Mouse (Mus musculus): ENCODE data around the gene Zfp618. TPM values are rescaled to one million over a fixed set of nuclear protein-coding genes. Genes with fewer than 3 reads are reported as not detected.
A peak's percentile ranks its signal among the peaks of the same experiment; 100 is the strongest.

Zfp618 gene
- 1 to 10 TPM; 6.2 to 6.3 TPM for total RNA-seq (2021)
- long read RNA-seq, experiment 1, partial matches to known transcripts: 0 of 1 reads
- long read RNA-seq, experiment 1, other reads (novel, unspliced or antisense): 1 of 1 reads
- long read RNA-seq, experiment 2, partial matches to known transcripts: 0 of 2 reads
- long read RNA-seq, experiment 2, other reads (novel, unspliced or antisense): 2 of 2 reads

DNA sequence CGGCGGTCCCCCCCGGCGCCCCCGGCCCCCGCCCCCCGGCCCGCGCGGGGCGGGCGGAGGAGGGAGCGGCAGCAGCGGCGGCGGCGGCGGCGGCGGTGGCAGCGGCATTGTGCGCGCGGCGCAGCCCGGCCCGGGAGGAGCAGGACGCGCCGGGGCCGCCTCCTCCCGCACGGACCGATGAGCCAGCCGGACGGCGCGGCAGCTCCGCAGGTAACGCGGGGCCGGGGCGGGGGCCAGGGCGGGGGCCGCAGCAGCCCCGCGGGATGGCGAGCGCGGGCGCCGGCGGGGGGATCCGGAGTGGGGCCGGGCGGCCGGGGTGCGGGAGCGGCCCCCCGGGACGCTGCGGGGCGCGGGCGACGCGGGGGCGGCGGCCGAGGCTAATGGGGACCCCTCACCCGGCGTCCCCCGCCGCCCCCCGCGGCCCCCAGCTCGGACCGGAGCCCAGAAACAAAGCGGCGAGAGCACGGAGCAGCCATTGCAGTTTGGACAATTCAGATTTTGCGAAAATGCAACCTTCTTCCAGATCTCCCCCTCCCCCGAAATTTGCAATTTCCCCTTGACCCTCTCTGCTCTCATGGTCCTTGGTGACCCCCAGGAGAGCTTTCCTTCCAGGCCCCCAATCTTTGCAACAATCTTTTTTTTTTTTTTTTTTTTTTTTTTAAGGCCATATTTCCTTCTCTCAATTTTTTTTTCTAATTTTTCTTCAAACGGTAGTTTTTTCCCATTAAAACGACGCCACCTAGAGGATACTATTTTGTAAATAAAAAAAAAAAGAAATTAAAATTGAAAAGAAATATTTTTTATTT lies at the start of gene Zfp618:
Gene Zfp618, plus strand, starts transcription at position 77 of the 806 bp plus-strand sequence.
- DNase-seq (ENCODE audit: low spot score in 2 of 2): no peak
- intact Hi-C loops (cut with DNase I): loop anchor here (2.0 to 10.0 kb wide), 2 partner anchors 149 to 185 kb away; no protein-coding TSS in a partner anchor

DNA sequence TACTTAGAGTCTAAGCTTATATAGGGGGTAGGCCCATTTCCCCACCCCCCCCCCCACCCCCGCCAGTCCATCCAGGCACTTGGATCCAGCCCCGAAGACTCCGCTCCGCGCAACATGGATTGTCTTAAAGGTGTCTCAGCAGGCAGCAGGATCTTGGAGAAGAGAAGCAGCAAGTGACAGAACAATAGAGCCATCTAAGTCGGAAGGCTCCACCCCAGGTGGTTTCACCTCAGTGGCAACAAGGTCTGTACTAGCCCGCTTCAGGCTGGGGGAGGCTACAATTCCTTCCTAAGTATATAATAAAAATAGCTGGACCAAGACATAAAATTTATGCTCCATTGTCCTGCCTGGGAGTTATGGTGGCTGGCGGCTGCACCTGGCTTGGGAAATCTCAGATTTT lies 48.3 kb upstream of the Zfp618 start:
- intact Hi-C loops (cut with DNase I): no loop called here
- DNase-seq (ENCODE audit: low spot score in 2 of 2): no peak

GRCm38 (mm10) chr4:62933798-62934197 lies 31.6 kb upstream of the Zfp618 start:
- intact Hi-C loops (cut with DNase I): no loop called here
- DNase-seq (ENCODE audit: low spot score in 2 of 2): no peak

DNA sequence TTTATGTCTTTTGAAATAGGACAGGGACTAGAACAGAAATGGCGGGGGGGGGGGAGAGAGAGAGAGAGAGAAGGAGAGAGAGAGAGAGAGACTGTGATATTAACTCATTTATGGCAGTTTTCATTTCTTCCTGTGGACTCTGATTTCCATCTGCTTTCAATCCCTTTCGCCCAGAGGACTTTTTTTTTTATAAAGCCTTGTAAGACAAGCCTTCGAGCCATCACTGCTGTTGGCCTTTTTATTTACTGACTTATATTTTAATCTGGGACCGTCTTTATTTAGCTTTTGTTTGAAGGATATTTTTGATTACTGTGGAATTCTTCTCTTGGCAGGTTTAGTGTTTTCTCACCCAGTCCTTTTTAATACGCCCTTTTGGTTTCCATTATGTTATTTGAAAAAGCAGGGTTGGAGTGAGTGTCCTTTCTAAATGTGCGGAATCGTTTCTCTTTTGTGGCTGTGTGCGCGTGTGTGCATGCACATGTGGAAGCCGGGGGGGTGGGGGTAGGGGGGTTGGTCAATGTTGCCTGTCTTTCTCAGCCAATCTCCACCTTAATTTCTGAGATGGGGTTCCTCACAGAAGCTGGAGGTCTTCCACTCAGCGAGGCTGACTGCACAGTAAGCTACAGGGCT lies 29.7 kb upstream of the Zfp618 start:
- intact Hi-C loops (cut with DNase I): no loop called here
- DNase-seq (ENCODE audit: low spot score in 2 of 2): no peak

DNA sequence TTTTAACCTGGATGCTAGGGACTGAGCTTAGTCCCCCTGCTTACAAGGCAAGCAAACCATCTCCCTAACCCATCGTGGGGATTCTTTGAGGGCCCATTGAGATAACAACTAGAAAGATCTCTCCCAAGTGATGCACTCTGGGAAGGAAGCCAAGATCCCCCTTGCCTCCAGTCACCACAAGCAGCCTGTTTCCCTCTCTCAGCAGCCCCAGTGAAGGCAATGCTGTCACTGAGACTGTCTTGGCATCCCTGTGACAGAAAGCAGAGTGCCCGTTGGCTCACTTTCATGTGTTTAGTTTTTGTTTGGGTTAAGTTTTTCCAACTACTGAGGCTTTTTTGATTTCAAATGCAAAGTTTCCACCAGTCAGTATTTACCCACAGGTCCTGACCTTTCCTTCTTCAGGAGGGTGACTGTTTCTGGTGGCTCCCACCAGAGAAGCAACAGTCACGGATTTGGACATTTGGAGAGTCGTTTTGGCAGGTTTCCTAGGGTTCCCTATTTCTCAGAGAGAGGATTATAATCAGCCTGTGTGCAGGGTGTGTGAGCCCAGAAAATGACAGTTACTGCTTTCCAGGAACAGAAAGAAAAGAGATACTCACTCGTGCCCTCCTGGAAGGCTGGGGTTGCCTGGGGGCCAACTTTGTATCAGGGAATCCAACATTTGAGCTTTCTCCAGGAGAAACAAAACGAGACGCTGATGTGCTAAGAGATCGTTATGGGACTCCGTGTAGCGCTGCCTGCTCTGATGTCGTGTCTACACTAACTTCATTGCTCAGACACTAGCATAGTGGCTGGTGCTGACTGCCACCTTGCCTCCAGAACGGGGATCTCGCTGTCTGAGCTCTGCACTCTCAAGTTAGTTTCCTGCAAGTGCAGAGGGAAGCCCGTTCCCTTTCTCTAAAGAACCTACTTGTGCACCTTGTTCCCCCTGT lies 23.1 kb upstream of the Zfp618 start:
- intact Hi-C loops (cut with DNase I): no loop called here
- DNase-seq (ENCODE audit: low spot score in 2 of 2): peak in 1 of 2 experiments; percentile 19

- intact Hi-C loops (cut with DNase I): no loop called here
- DNase-seq (ENCODE audit: low spot score in 2 of 2): no peak
Observed at GRCm38 (mm10) chr4:62944326-62944879, 21.0 kb upstream of the Zfp618 start.

DNA sequence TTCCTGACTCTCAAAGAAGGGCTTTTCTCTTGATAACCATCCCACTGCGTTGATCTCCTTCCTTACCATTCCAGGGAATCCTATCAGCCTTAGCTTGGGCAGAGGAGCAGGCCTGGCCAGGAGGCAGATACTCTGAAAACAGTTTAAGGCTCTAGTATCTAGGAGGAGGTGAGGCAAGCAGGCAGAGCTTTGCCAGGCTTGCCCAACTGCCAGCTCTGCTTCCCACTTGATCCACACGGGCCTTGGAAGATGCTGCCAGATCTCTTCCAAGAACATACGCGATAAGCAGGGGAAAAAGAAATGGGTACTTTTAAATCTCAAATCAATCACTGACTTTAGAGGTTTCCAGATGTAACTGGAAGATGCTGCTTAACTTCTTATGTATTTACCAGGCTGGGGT lies 1.6 kb upstream of the Zfp618 start:
- intact Hi-C loops (cut with DNase I): loop anchor here (2.0 to 10.0 kb wide), 2 partner anchors 151 to 183 kb away; no protein-coding TSS in a partner anchor
- no peak for DNase-seq (ENCODE audit: low spot score in 2 of 2)

DNA sequence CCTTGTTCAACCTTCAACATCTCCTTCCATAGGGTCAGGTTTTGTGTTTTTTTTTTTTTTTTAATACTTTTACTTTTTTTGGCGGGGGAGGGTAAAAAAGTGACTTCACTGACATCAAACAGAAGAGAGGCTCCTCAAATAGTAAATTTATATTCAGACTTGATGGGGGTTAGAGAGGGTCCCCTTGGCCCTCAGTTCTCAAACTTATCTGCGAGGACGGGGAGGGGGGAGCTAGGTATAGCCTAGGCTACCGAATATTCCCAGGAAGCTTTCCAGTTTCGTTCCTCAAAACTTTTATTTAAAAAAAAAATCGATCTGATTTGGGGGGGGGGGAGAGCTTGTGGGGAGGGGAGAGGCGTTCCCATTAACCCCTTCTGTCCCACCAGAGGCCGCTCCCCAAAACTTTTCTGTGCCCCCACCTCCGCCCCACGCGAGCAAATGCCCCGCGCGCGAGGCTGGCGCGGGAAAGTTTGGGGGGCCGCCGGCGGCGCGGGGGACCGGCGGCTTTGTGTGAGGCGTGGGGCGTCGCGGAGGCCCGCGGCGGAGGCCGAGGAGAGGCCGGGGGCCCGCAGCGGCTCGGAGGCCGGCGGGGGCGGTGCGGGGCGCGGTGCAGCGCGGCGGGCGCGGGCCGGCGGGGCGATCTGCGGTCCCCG lies 403 bp upstream of the Zfp618 start:
- DNase-seq (ENCODE audit: low spot score in 2 of 2): no peak
- intact Hi-C loops (cut with DNase I): loop anchor here (2.0 to 10.0 kb wide), 2 partner anchors 150 to 184 kb away; no protein-coding TSS in a partner anchor

DNA sequence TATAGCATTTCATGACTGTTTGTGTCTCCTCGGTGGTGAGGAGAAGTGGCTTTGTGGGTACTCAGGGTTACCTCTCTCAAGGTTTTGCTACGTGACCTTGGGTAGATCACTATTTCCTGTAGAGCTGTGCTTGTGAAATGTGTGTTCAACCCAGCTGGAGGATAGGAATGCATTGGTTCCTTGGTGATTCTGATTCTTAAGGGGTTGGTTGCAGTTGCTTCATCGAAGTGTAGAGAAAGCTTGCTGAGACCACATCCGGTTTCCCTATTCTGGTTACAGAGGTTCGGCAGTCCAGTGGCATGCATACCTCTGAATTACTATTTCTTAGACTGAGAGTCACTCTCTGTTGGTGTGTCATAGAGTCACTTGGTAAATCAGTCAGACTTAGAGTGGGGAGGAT lies 4.2 kb downstream of the Zfp618 start:
- intact Hi-C loops (cut with DNase I): loop anchor here (10.0 kb wide), 1 partner anchor 145 kb away; no protein-coding TSS in a partner anchor
- no peak for DNase-seq (ENCODE audit: low spot score in 2 of 2)

- no peak for DNase-seq (ENCODE audit: low spot score in 2 of 2)
- intact Hi-C loops (cut with DNase I): no loop called here
Observed at GRCm38 (mm10) chr4:62971991-62972390, 6.6 kb downstream of the Zfp618 start.

DNA sequence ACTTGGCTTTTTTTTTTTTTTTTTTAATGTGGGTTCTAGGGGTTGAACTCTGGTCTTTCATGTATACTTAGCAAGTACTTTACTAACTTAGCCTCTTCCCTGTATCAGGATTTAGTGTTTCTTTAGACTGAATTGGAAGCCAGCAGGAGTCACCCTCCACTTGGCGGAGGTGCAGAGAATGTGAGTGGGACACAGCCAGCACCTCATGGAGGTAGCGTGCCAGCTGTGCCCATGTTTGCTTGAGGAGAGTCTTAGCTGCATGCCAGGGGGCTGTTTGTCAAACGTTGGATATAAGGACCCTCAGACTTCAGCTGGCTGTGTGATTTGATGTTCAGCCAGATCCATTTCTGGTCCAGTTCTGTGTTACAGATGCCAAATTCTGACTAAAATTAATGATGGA lies 7.7 kb downstream of the Zfp618 start:
- intact Hi-C loops (cut with DNase I): no loop called here
- DNase-seq (ENCODE audit: low spot score in 2 of 2): no peak

DNA sequence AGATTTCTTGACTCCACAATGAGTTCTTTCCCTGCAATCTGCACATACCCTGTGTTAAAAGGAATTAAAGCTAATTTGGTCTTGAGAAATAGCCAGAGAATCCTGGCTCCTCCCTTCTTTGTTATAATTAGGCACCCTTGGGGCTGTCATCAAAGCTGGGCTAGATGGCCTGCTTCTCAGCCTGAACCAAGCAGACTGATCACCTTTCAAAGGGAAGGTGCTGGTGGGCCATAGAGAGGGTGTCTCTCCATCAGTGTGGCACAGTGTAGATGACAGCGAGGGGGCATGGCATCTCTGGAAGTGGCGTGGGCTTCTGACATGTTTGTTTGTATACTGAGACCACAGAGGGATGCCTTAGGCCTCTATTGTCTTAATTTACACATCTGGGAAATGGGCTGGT lies 9.5 kb downstream of the Zfp618 start:
- DNase-seq (ENCODE audit: low spot score in 2 of 2): no peak
- intact Hi-C loops (cut with DNase I): no loop called here

- intact Hi-C loops (cut with DNase I): no loop called here
- DNase-seq (ENCODE audit: low spot score in 2 of 2): no peak
Observed at GRCm38 (mm10) chr4:62975541-62975940, 10.2 kb downstream of the Zfp618 start.

DNA sequence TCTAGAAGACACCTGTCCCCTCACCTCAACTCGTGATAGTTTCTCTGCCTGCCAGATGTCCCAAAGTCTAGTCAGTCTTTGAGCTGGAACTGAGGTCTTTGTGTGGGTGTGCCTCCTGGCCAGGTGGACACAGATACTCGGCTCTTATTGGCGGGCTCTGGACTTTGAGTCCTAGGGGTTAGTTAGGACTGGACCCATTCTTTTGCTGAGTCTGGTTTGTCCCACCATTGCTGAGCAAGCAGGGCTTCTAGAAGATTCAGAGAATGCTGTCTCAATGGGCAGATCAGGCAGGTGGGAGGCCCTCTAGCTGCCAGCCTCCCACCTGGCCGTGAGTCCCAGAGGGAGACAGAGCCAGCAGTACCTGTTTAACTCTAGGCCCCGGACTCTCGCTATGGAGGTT lies 12.1 kb downstream of the Zfp618 start:
- no peak for DNase-seq (ENCODE audit: low spot score in 2 of 2)
- intact Hi-C loops (cut with DNase I): no loop called here

DNA sequence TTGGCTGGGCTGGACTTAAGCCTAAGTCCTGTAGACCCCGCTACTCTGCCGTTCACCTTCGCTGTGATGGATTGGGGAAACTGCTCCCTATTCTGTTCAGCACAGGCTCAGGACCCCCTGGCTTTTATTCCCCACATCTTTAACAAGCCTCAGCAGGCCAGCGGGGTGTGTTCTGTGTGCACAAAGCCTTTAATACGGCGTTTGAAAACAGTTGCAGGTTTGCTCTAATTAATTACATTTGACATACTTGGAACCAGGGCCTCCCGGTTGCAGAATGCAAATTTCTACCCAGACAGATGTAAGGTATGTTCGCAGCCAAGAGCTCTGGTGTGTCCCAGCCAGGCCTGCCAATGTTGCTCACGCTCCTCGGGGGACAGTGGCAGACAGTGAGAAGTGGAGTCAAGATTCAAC lies 13.1 kb downstream of the Zfp618 start:
- intact Hi-C loops (cut with DNase I): no loop called here

DNA sequence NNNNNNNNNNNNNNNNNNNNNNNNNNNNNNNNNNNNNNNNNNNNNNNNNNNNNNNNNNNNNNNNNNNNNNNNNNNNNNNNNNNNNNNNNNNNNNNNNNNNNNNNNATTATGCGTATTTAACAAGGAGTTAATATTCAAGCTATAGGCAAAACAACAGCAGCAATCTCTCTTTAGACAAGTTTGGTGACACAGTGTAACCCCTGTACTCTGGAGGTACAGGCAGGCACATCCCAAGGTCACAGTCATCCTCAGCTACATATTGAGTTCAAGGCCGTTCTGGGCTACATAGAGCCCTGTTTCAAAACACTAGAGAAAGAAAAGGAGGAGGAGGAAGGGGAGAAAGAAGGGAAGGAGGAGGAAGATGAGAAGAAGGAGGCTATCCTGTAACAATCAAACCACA lies 16.2 kb downstream of the Zfp618 start:
- no peak for DNase-seq (ENCODE audit: low spot score in 2 of 2)
- intact Hi-C loops (cut with DNase I): no loop called here

More for the DNA sequence above, 13.1 kb downstream of the Zfp618 start:
- DNase-seq (ENCODE audit: low spot score in 2 of 2): no peak

DNA sequence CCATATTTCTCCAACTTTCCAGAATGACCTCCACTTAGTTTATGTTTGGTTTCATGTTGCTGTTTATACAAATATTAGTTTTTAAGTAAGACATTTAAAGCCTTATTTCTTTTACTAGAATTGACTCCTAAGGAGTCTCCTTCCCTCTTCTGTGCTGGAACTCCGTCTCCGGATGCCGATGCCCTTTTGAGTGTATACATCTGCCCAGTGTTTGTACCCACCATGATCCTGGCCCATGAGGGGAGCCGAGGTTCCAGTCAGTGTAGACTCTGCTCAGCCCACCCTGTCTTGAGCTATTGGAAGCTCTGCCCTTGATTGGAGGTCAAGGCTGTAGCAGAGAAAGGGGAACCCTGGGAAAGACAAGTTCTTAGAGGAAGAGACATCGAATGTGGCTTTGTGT lies 18.2 kb downstream of the Zfp618 start:
- intact Hi-C loops (cut with DNase I): no loop called here
- no peak for DNase-seq (ENCODE audit: low spot score in 2 of 2)

GRCm38 (mm10) chr4:62991336-62991735 lies 26.0 kb downstream of the Zfp618 start:
- intact Hi-C loops (cut with DNase I): no loop called here
- DNase-seq (ENCODE audit: low spot score in 2 of 2): no peak

GRCm38 (mm10) chr4:62993190-62993589 lies 27.8 kb downstream of the Zfp618 start:
- DNase-seq (ENCODE audit: low spot score in 2 of 2): no peak
- intact Hi-C loops (cut with DNase I): no loop called here

All from left cerebral cortex, postnatal 14 days (tissue).